Mouse (Mus musculus) gastrocnemius, adult 18-20 months (tissue): ENCODE measurements around the gene Fars2. TPM values are rescaled to one million over a fixed set of nuclear protein-coding genes. Genes with fewer than 3 reads are reported as not detected.
A peak's percentile ranks its signal among the peaks of the same experiment; 100 is the strongest.

Experiments used
- DNase-seq: peaks from one replicate; pipeline ENCODE4 v3.0.0; 2021; ENCODE audit warnings: low spot score
- total RNA-seq, 2 experiments: library from RNA; stranded (reverse); gene quantifications; 2 replicates each; pipeline ENCODE4 v1.2.3; 2021

The Fars2 gene
- total RNA-seq, 2 experiments from 2014 or later, result 34.7 to 36.1 TPM

GRCm38 (mm10) chr13:36218347-36218746 is 101.1 kb downstream of the Fars2 start:
- no peak for DNase-seq

GRCm38 (mm10) chr13:36219506-36219905 is 102.3 kb downstream of the Fars2 start:
- no peak for DNase-seq

GRCm38 (mm10) chr13:36221897-36222296 is 104.7 kb downstream of the Fars2 start:
- no peak for DNase-seq

- DNase-seq, result no peak
Measured at GRCm38 (mm10) chr13:36222721-36223120, 105.5 kb downstream of the Fars2 start.

GRCm38 (mm10) chr13:36224431-36224830 is 107.2 kb downstream of the Fars2 start:
- DNase-seq, result no peak

- DNase-seq, result no peak
Measured at GRCm38 (mm10) chr13:36242261-36242660, 125.0 kb downstream of the Fars2 start.

- DNase-seq, result no peak
Measured at GRCm38 (mm10) chr13:36253936-36254335, 136.7 kb downstream of the Fars2 start.

- DNase-seq, result no peak
Measured at GRCm38 (mm10) chr13:36257213-36257612, 140.0 kb downstream of the Fars2 start.

- no peak for DNase-seq
Measured at GRCm38 (mm10) chr13:36259754-36260153, 142.5 kb downstream of the Fars2 start.

- no peak for DNase-seq
Measured at GRCm38 (mm10) chr13:36261299-36261698, 144.1 kb downstream of the Fars2 start.

GRCm38 (mm10) chr13:36263240-36264095 is 146.3 kb downstream of the Fars2 start:
- DNase-seq, result no peak

- no peak for DNase-seq
Measured at GRCm38 (mm10) chr13:36264391-36264790, 147.2 kb downstream of the Fars2 start.

- DNase-seq, result no peak
Measured at GRCm38 (mm10) chr13:36265342-36265744, 148.1 kb downstream of the Fars2 start.

GRCm38 (mm10) chr13:36267399-36267798 is 150.2 kb downstream of the Fars2 start:
- DNase-seq, result no peak

- no peak for DNase-seq
Measured at GRCm38 (mm10) chr13:36270867-36271266, 153.7 kb downstream of the Fars2 start.

- no peak for DNase-seq
Measured at GRCm38 (mm10) chr13:36273497-36273896, 156.3 kb downstream of the Fars2 start.

- DNase-seq, result no peak
Measured at GRCm38 (mm10) chr13:36276194-36276593, 159.0 kb downstream of the Fars2 start.

- DNase-seq, result peak; percentile 61
Measured at GRCm38 (mm10) chr13:36282018-36282417, 164.8 kb downstream of the Fars2 start.

- no peak for DNase-seq
Measured at GRCm38 (mm10) chr13:36282785-36283544, 165.8 kb downstream of the Fars2 start.

GRCm38 (mm10) chr13:36283545-36284067 is 166.4 kb downstream of the Fars2 start:
- no peak for DNase-seq

GRCm38 (mm10) chr13:36284097-36284496 is 166.9 kb downstream of the Fars2 start:
- DNase-seq, result no peak

- DNase-seq, result no peak
Measured at GRCm38 (mm10) chr13:36285235-36285634, 168.0 kb downstream of the Fars2 start.
